Mouse (Mus musculus) megakaryocyte, embryonic 14.5 days (primary cell): Measurements from ENCODE around the gene Il9.

ENCODE experiments used
- FLI1 ChIP-seq: IDR thresholded peaks from 2 replicates; pipeline ENCODE4 v1.6.1; 2012; ENCODE audit warnings: low read length, inconsistent platforms, mixed read lengths
- GATA1 ChIP-seq: IDR thresholded peaks from 3 replicates; pipeline ENCODE4 v1.6.1; 2012; ENCODE audit warnings: mixed read lengths, low read length, inconsistent platforms, borderline replicate concordance

GRCm38 (mm10) chr13:56500636-56501035 lies 18.6 kb upstream of the Il9 start:
- TF ChIP-seq FLI1 (no peak), GATA1 (no peak)
